Mouse (Mus musculus) midbrain, embryonic 13.5 days (tissue): ENCODE measurements around the gene 1700003E16Rik. TPM values are rescaled to one million over a fixed set of nuclear protein-coding genes. Genes with fewer than 3 reads are reported as not detected.

Source experiments
- ATAC-seq: fragments of 200-750 bp; cut with Nextera tagmentation; 2 replicates; pipeline ENCODE4 v1.8.0; 2017; ENCODE audit warnings: mild to moderate bottlenecking, moderate TSS enrichment, moderate library complexity
- H3K27ac ChIP-seq: fragments of 300-500 bp; sonication (generic); 2 replicates; pipeline ENCODE4 v1.5.1; 2015; ENCODE audit warnings: inconsistent platforms, mild to moderate bottlenecking, moderate library complexity
- H3K27me3 ChIP-seq: fragments of 300-500 bp; sonication (generic); 2 replicates; pipeline ENCODE4 v1.6.1; 2015; ENCODE audit warnings: mild to moderate bottlenecking, inconsistent platforms
- H3K36me3 ChIP-seq: fragments of 300-500 bp; sonication (generic); 2 replicates; pipeline ENCODE4 v1.6.1; 2015; ENCODE audit warnings: mild to moderate bottlenecking, inconsistent platforms
- H3K4me1 ChIP-seq: fragments of 300-500 bp; sonication (generic); replicated peaks from 2 replicates; pipeline ENCODE4 v1.6.1; 2015; ENCODE audit warnings: inconsistent platforms
- H3K4me2 ChIP-seq: fragments of 300-500 bp; sonication (generic); replicated peaks from 2 replicates; pipeline ENCODE4 v1.6.1; 2015; ENCODE audit warnings: moderate library complexity, mild to moderate bottlenecking, inconsistent platforms
- H3K4me3 ChIP-seq: fragments of 300-500 bp; sonication (generic); replicated peaks from 2 replicates; pipeline ENCODE4 v1.5.1; 2015; ENCODE audit warnings: mild to moderate bottlenecking, inconsistent platforms
- H3K9ac ChIP-seq: fragments of 300-500 bp; sonication (generic); replicated peaks from 2 replicates; pipeline ENCODE4 v1.6.1; 2015; ENCODE audit warnings: mild to moderate bottlenecking, inconsistent platforms
- H3K9me3 ChIP-seq: fragments of 300-500 bp; sonication (generic); 2 replicates; pipeline ENCODE4 v1.6.1; 2016; ENCODE audit warnings: mild to moderate bottlenecking, inconsistent platforms
- WGBS: fragments of 180-500 bp; shearing (Covaris S2); methylation state at CpG from one replicate; pipeline ENCODE4 v1.1.7; 2015; 5-methylcytosine and 5-hydroxymethylcytosine counted together
- polyA plus RNA-seq: library from polyadenylated mRNA; unstranded; fragments of >200 nt; fragmentation: Nextera tagmentation; extraction: Ambion mirVana; gene quantifications from 2 replicates; pipeline ENCODE4 v1.2.1, GENCODE M21; 2015

1700003E16Rik gene
- polyA plus RNA-seq, 1 experiment from 2014 or later, result 3.3 TPM

DNA sequence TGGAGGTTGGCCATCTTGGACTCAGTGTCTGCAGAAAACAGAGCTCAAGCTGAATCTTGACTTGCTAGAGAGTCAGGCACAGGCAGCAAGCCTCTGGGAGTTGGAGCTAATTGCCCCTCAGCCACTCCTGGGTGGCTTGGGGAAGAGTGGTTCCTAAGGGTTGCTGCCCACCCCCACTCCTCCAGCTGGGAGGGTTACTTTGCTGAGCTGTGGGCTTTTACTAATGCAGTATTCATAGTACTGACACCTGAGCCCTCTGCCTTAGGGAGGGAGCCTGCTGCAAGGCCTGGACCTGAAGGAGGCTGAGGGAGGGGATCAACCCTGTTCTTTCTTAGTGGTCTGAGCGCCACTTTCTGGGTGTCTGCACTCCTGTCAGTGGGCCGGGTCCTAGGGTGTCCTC lies 30.7 kb downstream of the 1700003E16Rik start:
- Histone ChIP-seq H3K4me2 (peak overlapping the region; percentile 76), H3K9ac (peak overlapping the region; percentile 80), H3K27me3 (no peaks in the 10 kb centered on the region), H3K4me3 (peak overlapping the region; percentile 59), H3K4me1 (peaks cover 42% of the 10 kb centered on the region), H3K27ac (peak overlapping the region; percentile 94), H3K36me3 (peaks cover 66% of the 10 kb centered on the region), H3K9me3 (no peaks in the 10 kb centered on the region)
- whole genome bisulfite sequencing, result 62% methylated on average over 2 of the region's 2 CpGs
- ATAC-seq, result 0 out of 2 replicates have a peak, but pooled peaks have one; percentile 1

GRCm38 (mm10) chr6:83193571-83193970 lies 37.4 kb downstream of the 1700003E16Rik start:
- Histone ChIP-seq H3K27me3 (no peaks in the 10 kb centered on the region), H3K27ac (no peak overlapping the region), H3K4me1 (peaks cover 4% of the 10 kb centered on the region), H3K4me2 (no peak overlapping the region), H3K9ac (no peak overlapping the region), H3K4me3 (no peak overlapping the region), H3K36me3 (peaks cover 98% of the 10 kb centered on the region), H3K9me3 (no peaks in the 10 kb centered on the region)
- no peak for ATAC-seq
- 92% methylated on average over 7 of the region's 7 CpGs for WGBS

DNA sequence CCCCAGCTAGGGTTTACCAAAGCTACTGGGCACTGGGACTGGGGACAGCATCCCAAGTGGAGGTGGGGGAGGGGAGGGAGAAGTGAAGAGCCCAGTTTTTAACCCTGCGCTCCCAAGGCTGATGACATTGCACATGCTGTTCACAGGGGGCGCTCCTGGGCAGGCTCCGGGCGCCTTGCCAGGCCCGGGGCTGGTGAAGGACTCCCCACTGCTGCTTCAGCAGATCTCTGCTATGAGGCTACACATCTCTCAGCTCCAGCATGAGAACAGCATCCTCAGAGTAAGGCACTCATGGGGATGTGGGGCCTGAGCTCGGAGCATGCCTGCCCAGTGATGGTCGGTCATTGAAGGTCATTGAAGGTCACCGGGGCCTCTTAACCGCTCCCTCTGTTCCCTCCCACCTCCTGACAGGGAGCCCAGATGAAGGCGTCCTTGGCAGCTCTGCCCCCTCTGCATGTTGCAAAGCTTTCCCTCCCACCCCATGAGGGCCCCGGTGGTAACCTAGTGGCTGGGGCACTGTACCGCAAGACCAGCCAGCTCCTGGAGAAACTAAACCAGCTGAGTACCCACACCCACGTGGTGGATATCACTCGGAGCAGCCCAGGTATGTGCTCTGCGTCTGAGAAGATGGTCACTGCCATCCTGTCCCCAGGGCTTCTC lies 41.3 kb downstream of the 1700003E16Rik start:
- Histone ChIP-seq H3K4me1 (no peaks in the 10 kb centered on the region), H3K4me3 (no peak overlapping the region), H3K36me3 (peaks cover 93% of the 10 kb centered on the region), H3K4me2 (no peak overlapping the region), H3K27me3 (no peaks in the 10 kb centered on the region), H3K9ac (no peak overlapping the region), H3K9me3 (no peaks in the 10 kb centered on the region), H3K27ac (no peak overlapping the region)
- 50% methylated on average over 15 of the region's 15 CpGs for WGBS
- peak; percentile 34; the same call in 1 of the 2 replicates for ATAC-seq

GRCm38 (mm10) chr6:83203320-83203719 lies 47.1 kb downstream of the 1700003E16Rik start:
- H3K4me3 ChIP-seq, result no peak overlapping the region
- H3K36me3 ChIP-seq, result peaks cover 34% of the 10 kb centered on the region
- no peaks in the 10 kb centered on the region for H3K4me1 ChIP-seq
- no peaks in the 10 kb centered on the region for H3K27me3 ChIP-seq
- H3K27ac ChIP-seq, result no peak overlapping the region
- 85% methylated on average over 4 of the region's 4 CpGs for WGBS
- H3K9me3 ChIP-seq, result no peaks in the 10 kb centered on the region
- H3K9ac ChIP-seq, result no peak overlapping the region
- no peak for ATAC-seq
- H3K4me2 ChIP-seq, result no peak overlapping the region

DNA sequence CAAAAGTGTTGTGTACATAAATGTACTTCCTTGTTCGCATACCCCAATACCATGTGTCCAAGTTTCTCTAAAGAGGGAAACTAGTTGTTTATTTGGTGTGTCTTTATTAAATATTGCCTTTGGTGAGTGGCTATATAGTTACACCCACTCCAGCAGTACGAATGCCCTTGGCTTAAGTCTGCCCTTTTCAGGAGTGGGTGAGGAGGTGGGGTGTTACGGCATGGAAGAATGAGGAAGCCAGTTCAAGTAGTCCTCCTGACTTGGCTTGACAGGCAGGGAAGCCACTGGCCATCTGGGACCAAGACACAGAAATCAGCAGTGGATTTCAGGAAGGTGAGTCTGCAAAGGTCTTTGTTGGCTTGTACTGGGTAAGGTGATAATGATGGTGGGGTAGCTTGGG lies 49.6 kb downstream of the 1700003E16Rik start:
- ATAC-seq, result no peak
- Histone ChIP-seq H3K9me3 (no peaks in the 10 kb centered on the region), H3K9ac (no peak overlapping the region), H3K4me1 (peaks cover 9% of the 10 kb centered on the region), H3K4me3 (no peak overlapping the region), H3K36me3 (peaks cover 10% of the 10 kb centered on the region), H3K27me3 (no peaks in the 10 kb centered on the region), H3K4me2 (no peak overlapping the region), H3K27ac (no peak overlapping the region)
- 95% methylated on average over 3 of the region's 3 CpGs for WGBS

DNA sequence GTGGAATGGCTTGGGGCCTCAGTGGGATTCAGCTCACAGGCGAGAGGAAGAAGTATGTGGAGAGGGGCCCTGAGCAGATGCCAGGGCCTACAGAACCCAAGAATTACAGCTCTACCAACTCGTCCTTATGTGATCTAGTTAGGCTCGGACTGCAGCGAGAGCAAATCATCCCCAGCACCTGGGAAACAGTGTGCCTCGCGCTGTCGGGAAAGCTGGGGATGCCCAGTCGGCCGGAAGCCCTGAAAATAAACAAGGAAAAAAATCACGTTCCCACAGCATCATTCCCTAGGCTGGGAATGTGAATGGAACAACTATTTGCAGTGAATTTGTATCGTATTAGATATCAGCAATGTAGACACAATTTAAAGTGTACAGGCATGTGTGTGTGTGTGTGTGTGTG lies 50.1 kb downstream of the 1700003E16Rik start:
- Histone ChIP-seq H3K27ac (no peak overlapping the region), H3K4me3 (no peak overlapping the region), H3K27me3 (no peaks in the 10 kb centered on the region), H3K9ac (no peak overlapping the region), H3K4me2 (no peak overlapping the region), H3K4me1 (peaks cover 11% of the 10 kb centered on the region), H3K36me3 (0 out of 2 replicates have a peak, but pooled peaks cover 7% of the 10 kb centered on the region), H3K9me3 (no peaks in the 10 kb centered on the region)
- 84% methylated on average over 11 of the region's 11 CpGs for WGBS
- ATAC-seq, result no peak

GRCm38 (mm10) chr6:83207361-83208049 lies 51.3 kb downstream of the 1700003E16Rik start:
- H3K27me3 ChIP-seq, result no peaks in the 10 kb centered on the region
- H3K4me1 ChIP-seq, result peaks cover 18% of the 10 kb centered on the region
- H3K4me3 ChIP-seq, result no peak overlapping the region
- no peak overlapping the region for H3K27ac ChIP-seq
- H3K4me2 ChIP-seq, result no peak overlapping the region
- H3K9ac ChIP-seq, result no peak overlapping the region
- WGBS, result 68% methylated on average over 9 of the region's 9 CpGs
- ATAC-seq, result no peak
- H3K36me3 ChIP-seq, result no peaks in the 10 kb centered on the region
- no peaks in the 10 kb centered on the region for H3K9me3 ChIP-seq

- no peak for ATAC-seq
- no peaks in the 10 kb centered on the region for H3K9me3 ChIP-seq
- no peaks in the 10 kb centered on the region for H3K36me3 ChIP-seq
- no peak overlapping the region for H3K27ac ChIP-seq
- no peak overlapping the region for H3K9ac ChIP-seq
- no peak overlapping the region for H3K4me2 ChIP-seq
- 91% methylated on average over 2 of the region's 2 CpGs for WGBS
- no peak overlapping the region for H3K4me3 ChIP-seq
- H3K27me3 ChIP-seq, result no peaks in the 10 kb centered on the region
- peaks cover 19% of the 10 kb centered on the region for H3K4me1 ChIP-seq
Measured at GRCm38 (mm10) chr6:83208050-83208400, 51.8 kb downstream of the 1700003E16Rik start.

DNA sequence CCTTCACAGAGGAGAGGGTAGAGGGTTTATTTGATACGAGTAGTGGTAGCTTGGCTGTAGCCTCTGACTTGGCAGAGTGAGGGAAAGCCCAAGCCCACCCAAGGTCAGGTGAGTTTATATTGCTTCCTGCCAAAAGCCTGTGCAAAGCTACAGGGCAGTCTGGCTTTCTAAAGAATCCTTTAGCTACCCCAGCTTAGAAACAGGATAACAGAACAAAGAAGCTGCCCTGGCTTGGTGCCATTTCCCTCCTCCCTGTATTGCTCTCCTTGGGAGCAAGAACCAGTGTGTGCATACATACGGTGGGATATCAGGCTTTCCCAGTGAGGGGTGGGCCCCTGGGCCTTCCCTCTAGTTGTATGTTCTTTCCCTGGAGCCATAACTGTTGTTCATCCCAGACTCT lies 54.3 kb downstream of the 1700003E16Rik start:
- peak overlapping the region; percentile 12; the same call in 1 of the 2 replicates for H3K27ac ChIP-seq
- ATAC-seq, result no peak
- no peaks in the 10 kb centered on the region for H3K9me3 ChIP-seq
- WGBS, result 42% methylated on average over 2 of the region's 2 CpGs
- H3K27me3 ChIP-seq, result no peaks in the 10 kb centered on the region
- H3K4me2 ChIP-seq, result no peak overlapping the region
- H3K9ac ChIP-seq, result no peak overlapping the region
- H3K4me3 ChIP-seq, result no peak overlapping the region
- H3K4me1 ChIP-seq, result peaks cover 21% of the 10 kb centered on the region
- no peaks in the 10 kb centered on the region for H3K36me3 ChIP-seq

- no peak overlapping the region for H3K9ac ChIP-seq
- WGBS, result 25% methylated on average over 5 of the region's 5 CpGs
- peak; percentile 43; the same call in 1 of the 2 replicates for ATAC-seq
- H3K27me3 ChIP-seq, result no peaks in the 10 kb centered on the region
- H3K4me2 ChIP-seq, result no peak overlapping the region
- H3K27ac ChIP-seq, result peak overlapping the region; percentile 41; the same call in 1 of the 2 replicates
- H3K4me1 ChIP-seq, result peaks cover 23% of the 10 kb centered on the region
- no peak overlapping the region for H3K4me3 ChIP-seq
- H3K9me3 ChIP-seq, result no peaks in the 10 kb centered on the region
- H3K36me3 ChIP-seq, result no peaks in the 10 kb centered on the region
Measured at GRCm38 (mm10) chr6:83211526-83211925, 55.3 kb downstream of the 1700003E16Rik start.
